Mouse (Mus musculus) C2C12 (cell line): ENCODE results near the gene Vmo1.

Source experiments
- CTCF ChIP-seq: IDR thresholded peaks from one replicate; pipeline ENCODE4 v1.5.1; 2011; ENCODE audit not compliant: control insufficient read depth, insufficient read depth, insufficient read length
- MYOG ChIP-seq: IDR thresholded peaks from one replicate; pipeline ENCODE4 v1.6.1; 2011; ENCODE audit not compliant: control insufficient read depth, insufficient read length; ENCODE audit errors: extremely low read depth

GRCm38 (mm10) chr11:70465211-70465610 lies 49.2 kb downstream of the Vmo1 start:
- TF ChIP-seq MYOG: no peak
- no peak for TF ChIP-seq CTCF
